Mouse (Mus musculus) ovary, adult 18-20 months (tissue): Measurements from ENCODE around the gene Acin1.

Experiments
- DNase-seq: peaks from one replicate; pipeline ENCODE4 v3.0.0; 2022; ENCODE audit warnings: low spot score, mixed read lengths

The Acin1 gene

DNA sequence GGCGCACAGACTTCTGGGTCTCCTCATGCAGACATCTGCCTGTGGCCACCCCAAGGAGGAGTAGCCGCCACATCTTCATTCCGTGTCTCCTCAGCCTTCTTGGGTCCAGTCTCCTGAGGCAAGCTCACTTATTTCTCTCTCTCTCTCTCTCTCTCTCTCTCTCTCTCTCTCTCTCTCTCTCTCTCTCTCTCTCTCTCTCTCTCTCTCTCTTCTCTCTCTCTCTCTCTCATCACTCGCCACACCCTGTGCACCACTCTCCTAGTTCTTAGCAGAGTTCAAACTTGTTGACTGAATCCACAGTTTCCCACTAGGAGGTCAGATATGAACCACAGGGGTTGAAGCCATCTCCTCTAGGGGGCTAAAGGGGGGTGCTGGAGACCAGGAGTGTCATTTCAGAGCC lies 12.0 kb upstream of the Acin1 start, which contains the start of gene Gm29776:
Gene Gm29776 (minus strand): TSS at position 101 of the 400 bp plus-strand sequence.
- DNase-seq: no peak

DNA sequence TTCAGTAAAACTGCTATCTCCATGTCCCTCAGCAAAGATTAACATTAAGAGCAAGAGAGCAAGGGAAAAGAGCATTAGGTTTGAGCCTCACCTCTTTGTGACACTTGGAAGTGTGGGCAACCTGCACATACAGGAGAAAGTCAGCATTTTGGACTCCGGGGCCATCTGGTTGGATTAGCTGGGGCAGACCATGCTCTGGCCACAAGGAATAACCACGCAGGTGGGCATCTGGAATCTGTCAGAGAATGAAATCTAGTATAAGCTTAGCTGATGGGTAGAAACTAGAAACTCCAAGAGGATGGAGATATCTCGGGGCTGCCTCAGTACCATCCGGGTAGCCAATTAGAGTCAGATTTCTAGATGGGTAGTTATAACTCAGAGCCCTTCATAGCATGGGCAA lies 10.0 kb upstream of the Acin1 start:
- no peak for DNase-seq

DNA sequence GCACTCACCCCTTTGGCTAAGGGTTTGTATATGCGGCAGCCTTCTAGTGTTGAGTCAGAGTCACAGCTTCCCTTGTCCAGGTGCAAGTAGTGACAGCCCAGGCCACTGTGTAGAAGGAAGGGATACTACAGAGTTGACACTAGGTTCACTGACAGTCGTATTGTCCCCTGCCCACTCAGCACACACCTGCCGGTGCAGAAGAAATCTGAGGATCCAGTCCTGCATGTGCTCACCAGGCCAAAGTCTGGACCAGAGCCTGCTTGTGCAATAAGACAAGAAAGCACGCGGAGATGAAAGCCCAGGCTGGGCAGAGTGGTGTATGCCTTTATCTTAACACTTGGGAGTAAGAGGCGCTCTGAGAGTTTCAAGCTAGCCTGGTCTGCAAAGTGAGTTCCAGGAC lies 8.3 kb upstream of the Acin1 start:
- no peak for DNase-seq

DNA sequence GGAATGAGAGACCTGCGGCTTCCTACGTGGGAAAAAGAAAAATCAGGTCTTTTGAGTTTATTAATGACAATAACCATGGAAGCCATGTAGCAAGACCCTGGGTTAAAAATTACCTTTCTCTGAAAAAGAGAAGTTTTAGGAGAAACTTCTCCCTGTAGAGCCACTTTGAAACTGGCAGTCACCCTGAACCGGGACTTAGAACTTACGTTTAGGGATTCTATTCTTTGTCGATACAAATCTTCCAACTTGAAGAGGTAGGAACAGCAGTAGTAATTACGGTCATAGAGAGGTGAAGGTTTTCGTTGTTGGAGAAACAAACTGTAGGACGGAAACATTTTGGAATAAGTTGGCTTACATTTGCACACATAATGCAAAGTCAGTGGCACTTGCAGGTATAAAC lies 520 bp upstream of the Acin1 start:
- no peak for DNase-seq

DNA sequence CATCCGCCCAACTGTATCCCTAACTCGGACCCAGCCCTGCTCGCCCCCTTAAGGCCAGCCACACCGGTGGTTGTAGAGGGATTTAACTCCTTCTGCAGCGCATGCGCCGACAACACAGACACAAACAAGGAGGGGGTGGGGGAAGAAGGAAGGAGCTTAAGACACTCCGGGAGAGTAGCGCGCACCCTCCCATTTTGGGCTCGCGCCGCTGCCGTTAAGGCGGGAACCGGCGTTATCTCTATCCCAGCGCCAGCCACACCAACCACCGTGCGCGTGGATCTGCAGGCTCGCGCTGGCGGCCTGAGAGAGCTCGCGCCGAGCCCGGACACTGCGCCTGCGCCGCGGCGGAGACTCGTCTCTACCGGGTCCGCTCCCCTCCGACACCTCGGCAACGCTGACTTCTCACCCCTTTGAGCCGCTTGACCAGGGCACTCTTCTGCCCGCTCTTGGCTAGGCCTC lies 639 bp downstream of the Acin1 start, which contains the start of gene 1700123O20Rik:
Gene 1700123O20Rik (plus strand): TSS at position 154 of the 459 bp plus-strand sequence.
- peak; percentile 74 for DNase-seq

DNA sequence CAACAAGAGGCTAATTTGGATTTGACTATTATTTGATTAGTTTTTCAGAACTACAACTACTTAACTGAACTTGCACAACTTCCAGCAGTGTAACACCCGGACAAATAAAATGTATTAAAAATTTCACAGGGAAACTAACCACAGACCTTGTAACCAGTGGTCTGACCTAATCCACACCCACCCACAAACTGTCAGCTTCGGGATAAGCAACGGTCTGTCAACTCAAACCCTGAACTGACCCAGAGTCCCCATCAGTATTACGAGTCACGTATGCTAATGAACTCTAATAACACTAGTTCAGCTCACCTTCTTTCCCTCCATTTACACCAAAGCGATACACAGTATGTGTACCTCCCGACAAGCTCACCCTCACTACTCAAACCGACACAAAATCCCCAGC lies 1.3 kb downstream of the Acin1 start:
- no peak for DNase-seq

DNA sequence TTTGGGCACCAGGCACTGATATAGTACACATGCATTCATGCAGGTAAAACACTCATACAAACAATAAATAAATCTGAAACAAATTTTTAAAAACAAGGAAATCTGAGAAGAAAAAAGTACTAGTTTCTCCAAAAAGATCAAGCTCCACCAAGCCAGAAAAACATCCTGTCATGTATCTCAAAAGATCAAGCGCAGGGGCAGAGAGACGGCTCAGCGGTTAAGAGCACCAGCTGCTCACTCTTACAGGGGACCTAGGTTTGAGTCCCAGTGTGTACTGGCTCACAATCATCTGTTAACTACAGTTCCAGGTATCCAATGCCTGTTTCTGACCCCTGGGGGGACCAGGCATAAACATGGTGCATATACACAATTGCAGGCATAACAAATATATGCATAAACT lies 4.3 kb downstream of the Acin1 start:
- no peak for DNase-seq

DNA sequence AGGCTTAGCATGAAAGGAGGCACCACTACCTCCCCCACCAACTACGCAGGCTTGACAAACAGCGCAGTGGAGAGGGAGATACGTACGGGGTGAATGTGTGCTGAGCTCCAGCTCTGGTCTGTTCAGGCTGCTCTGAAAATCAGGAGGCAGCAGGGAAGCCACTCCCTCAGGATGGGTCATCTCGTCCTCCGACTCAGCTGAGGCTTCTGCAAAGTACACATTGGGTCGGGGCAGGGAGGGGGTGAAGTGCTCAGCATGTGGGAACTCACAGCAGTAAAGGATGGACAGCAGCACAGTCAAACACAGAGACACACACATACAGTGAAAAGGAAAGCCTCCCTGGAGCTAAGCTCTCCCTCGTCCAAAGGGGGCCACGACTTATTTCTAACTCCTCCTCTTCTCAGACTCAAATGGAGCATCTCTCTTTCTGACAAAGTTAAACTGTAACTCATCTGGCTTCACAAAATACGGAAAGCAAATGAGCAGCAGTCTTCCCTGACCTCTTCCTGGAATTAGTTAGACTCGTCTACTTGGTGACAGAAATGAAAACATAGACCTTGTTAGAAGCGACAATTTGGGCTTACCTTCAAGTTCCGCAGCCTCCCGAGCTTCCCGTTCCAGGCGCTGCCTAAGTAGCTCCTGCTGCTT lies 8.0 kb downstream of the Acin1 start:
- DNase-seq: no peak

DNA sequence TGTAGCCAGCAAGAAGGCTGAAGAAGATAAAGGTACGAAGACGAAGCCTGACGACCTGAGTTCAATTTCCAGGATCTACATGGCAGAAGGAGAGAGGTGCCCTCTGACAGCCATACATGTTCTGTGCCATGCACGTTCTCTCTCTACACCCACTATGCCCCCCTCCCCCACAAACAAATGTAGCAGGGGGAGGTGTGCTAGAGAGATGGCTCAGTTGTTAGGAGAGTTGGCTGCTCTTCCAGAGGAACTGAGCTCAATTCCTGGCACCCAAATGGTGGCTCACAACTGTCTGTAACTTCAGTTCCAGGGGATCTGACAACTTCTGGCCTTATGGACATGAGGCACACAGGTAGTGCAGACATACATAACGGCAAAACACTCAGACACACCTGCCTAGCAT lies 10.4 kb downstream of the Acin1 start:
- DNase-seq: no peak

DNA sequence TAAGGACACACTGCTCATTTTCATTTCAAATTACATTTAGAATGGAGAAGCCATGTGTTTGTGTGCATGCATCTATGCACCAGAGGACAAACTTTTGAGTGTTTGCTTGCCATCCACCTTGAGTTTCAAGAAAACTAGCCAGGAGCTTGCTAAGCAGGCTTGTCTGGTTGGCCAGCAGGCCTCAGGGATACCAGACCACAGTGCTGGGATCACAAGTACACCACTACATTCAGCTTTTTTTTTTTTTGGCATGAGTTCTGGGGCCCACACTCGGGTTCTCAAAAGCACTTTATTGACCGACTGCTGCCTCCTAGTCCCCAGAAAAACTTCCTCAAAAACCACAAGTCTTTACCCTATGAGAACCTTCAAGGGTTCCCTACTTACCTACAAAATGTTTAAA lies 12.4 kb downstream of the Acin1 start:
- DNase-seq: no peak

DNA sequence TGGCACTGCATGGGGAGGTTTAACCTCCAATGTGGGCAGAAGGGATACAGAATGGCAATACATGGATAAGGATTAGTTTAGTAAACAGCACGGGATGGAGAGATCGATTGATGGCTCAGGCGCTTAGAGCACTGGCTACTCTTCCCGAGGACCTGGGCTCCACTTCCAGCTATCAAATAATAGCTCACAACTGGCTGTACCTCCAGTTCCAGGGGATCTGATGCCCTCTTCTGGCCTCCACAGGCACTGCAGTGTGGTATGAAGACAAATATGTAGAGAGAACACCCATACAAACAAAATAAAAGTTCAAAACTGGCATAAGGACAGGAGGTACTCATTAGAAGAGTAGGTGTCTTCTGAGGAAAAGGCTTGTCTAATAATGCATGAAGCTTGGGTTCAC lies 17.4 kb downstream of the Acin1 start:
- DNase-seq: no peak

DNA sequence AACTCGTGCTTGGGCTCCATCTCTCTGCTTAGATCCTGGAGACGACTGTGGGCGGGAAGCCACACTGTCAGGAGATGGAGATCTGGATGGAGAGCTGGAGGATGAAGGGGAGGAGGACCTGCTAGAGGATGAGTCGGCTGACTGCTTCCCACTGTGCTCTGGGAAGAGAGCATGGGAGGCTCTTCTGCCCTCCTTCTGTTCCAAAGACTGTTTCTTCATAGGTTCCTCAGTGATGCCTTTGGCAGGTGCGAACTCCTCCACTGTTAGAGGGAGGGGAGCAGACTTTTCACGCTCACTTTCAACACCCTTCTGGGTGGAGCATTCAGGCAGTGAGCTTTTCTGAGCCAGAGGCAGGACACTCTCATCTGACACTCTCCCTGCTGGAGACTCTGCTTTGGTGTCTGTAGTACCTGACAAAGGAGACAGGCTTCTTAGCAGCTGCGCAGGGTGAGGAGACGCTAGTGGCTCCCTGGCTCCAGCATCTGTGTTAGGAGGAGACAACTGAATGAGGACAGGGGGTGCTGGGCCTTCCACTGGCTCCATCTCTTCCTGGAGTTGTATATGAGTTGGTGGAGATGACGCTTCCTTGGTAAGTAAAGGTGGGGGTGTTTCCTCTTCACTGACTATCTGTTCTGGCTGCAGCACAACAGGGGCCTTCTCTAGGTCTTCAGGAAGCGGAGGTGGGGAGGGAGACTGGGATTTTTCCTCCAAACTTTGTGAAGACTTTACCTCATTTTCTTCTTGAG lies 22.1 kb downstream of the Acin1 start:
- no peak for DNase-seq

DNA sequence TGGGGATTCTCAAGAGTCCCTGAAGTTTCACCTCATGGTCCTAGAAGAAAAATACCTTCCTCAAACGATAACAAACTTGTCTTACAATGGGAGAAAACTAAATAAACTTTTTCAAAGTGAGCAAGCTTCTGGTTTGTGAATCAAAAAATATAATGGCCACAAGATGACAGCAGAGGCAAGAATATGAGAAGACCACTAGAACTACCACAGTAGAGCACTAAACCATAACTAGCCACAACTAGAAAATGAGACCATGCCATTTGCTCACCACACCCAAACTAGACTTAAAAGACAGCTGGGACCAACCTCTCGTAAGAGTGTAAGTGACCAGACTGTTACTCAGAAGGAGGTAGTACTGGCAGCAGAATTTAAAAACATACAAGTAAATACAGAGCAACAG lies 26.7 kb downstream of the Acin1 start:
- no peak for DNase-seq

DNA sequence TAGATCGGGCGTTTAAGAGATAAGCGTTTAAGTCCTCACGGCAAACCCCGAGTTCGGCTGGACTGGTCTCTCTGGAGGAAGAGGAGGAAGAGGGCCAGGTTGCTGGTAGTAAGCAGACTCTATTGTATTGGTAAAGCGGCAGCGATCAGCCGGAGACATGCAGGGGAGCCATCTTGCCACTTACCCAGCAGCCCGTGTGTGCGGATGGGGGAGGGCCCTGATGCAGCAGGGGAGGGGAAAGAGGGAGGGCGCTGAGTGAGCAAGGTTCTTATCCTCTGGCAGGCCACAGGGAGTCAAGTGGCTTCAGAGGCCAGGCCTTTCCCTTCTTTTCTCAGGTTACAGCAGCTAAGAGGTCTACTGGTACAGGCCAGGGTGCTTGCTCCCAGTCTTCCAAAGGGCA lies 33.2 kb downstream of the Acin1 start:
- peak; percentile 87 for DNase-seq

DNA sequence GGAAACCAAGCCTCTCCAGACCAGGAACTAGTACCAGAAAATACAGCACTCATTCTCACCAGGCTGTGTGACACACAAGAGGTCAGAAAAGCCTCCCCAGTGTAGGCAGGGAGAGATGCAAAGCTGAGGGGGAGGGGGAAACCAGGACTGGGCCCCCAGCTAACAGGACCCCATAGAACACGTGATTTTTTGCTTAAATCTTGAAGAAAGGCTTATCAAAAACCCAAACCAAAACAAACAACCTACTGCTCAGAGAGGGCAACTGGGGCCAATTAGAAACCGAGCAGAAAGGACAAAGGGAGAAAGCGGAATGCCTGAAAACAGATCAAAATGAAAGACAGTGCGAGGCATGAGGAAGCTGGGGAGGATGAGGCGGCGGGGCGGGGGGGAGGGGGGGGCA lies 33.9 kb downstream of the Acin1 start:
- DNase-seq: no peak

DNA sequence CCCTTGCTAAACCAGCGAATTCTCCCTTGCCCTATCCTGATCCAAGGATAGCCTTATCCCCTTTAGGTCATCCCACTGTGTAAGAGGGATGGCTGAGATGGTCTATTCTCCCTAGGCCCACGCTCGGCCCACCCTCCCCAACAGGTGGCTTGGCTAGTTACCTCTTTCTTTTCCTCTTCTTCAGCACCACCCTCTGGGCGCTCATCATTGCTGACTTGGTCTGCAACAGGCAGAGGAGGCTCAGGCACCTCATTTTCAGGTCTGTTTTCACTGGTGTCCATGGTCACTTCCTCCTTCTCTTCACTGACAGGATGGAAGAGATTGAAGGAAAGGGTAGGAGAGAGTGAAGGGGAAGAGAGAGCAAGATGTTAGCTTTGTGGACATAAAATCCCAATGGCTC lies 35.2 kb downstream of the Acin1 start:
- DNase-seq: no peak

DNA sequence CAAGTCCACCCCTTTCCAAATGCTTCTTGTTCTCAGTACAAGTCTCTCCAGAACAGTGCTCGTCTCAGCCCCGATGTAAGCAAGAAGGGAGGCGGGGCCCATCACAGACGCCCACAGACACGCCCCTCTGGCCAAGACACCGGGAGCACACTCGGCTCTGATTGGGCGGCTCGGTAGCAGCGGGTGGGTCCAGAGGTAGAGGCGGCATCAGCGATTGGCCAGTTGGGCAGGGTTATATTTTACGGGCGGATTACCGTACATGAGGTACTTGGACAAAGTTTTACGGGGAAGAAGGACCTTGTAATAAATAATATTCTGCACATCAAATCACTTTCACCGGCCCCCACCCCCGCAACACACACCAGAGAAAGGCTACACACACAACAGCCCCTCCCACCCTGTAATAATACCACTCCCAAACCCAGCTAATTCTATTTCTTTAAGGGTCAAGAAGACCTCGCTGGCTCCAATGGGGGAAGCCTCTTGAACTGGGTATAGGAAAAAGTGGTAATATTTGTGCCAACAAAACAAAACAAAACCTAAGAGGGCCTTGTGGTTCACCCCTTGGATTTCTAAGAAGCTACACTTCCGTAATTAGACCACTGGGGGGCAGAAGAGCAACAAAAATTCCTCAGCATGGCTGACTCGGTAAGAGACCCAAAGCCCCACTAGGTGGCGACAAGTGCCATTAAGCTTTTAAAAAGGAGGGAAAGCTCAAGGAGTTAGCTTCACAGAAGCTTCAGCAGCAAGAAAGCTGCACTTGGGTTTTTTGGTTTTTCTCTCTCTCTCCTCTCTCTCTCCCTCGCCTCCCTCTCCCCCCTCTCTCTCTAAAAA lies 35.9 kb downstream of the Acin1 start:
- DNase-seq: peak; percentile 57

DNA sequence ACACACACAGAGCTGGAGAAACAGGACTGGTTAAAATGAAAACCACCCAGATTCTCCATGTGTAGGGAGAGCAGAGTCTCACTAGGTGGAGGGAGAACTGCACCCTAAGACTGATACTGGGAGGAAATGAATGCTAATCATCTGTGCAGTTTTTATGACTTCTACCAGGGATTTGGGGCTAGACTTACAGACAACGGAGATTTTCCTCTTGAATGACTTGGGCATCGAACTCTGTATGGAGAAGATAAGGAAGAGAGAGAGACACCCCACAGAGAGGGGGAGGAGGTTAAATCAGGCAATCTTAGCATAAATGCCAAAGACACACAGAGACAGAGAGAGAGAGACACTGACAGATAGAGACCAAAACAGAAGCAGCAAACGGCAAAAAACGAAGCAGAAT lies 38.8 kb downstream of the Acin1 start:
- no peak for DNase-seq

DNA sequence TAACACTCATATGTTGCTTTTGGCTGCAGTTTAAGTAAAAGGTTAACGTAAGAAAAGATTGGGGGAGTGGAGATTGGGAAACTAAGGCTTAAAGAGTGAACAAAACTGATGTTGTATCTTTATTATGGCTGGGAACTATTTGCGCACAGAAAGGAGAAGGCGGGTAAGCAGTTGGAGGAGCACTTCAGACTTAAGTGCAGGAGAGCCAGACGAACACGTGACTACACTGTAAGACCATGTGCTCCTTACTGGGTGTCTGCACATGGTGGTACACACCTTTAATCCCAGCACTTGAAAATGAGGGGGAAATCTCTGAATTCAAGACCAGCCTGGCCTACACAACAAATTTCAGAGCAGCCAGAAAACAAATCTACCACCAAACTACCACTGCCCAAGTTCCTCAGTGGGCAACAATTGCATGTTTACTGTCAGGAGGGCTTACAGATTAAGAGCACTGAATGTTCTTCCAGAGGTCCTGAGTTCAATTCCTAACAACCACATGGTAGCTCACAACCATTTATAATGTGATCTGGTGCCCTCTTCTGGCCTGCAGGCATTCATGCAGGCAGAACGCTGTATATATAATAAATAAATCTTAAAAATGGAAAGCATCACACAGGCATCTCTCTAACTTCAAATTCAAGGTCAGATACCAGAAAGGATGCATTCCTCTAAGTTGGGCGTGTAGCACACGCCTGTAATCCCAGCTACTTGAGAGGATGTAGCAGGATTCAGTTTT lies 39.7 kb downstream of the Acin1 start:
- no peak for DNase-seq

DNA sequence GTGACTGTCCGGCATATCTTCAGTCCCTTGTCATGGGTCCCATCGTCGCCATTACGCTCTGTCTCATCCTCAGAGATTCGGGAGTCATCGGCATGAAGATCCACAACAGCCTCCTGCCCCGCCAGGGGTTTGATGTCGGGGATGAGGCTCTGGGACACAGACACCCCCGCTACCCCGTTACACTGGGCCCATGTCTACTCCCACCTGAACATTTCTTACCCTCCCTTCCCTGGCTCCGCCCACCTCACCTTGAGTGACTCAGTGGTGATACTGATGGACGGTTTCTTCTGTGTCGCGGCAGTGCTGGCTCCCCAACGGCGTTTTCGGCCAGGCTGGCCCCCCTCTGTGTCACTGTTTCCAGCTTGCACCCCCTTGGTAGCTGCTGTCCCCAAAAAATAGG lies 40.3 kb downstream of the Acin1 start:
- DNase-seq: no peak

DNA sequence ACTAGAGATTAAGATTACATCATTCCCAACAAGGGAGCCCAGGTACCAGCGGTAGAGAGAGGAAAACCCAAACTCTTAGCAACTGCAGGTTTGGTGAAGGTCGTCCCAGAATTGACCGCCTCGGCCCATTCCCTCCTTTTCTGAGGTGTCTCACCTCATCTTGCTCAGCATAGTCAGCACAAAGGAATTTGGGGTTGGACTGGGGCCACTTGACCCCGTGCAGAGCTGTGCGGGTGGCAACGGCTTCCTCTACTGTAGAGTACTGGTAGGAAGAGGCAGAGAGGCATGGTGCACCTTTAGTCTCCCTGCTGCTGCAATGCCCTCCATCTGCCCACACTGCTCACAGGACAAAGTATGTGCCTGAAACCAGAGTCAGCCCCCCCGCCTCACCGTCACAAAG lies 42.4 kb downstream of the Acin1 start:
- no peak for DNase-seq

DNA sequence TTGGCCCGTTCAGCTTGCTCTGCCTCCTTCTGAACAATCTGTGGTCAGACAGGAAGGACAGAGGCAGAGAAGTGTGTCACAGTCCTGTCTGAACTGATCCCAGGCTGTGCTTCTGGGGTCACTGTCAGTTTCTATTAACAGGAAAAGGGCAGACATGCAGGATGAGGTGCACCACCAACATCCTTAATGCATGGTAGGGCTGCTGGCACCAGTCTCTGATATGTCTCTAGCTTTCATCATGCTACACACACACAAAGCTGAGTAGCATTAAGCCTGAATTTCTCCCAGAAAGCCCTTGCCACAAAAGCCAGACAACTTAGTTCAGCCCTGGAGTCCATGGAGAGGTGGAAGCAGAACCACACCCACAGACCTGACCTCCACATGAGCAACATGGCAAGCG lies 43.7 kb downstream of the Acin1 start:
- no peak for DNase-seq
